Comparison of ENCODE assay signal across 25 mouse cellular contexts in genomic region chr5:23051458-23051857, GRCm38 (mm10).
DNase-seq lines count a peak whose midpoint lies in the region; ATAC-seq and TF ChIP-seq lines count a peak whose summit lies in the region.
"Had no signal": no experiment of that assay in that cellular context is flagged by ENCODE, and none has a peak within 500 bp of the region (broad histone marks: within the 10 kb centered on the region; RNA-seq: fewer than 3 reads in every experiment).

No protein-coding gene starts in this region.

- H3K4me3 ChIP-seq in heart, adult 2 months: no peak overlapping the region
- no peak overlapping the region for H3K4me3 ChIP-seq in hindbrain, embryonic 15.5 days
- H3K4me3 ChIP-seq in hindbrain, embryonic 13.5 days: no peak overlapping the region
- H3K4me3 ChIP-seq in midbrain, embryonic 14.5 days (replicated peaks; ENCODE audit: low read depth, low read length): no peak overlapping the region
- H3K4me3 ChIP-seq in midbrain, embryonic 15.5 days: no peak overlapping the region
- H3K4me3 ChIP-seq: embryonic facial prominence, embryonic 10.5 days; embryonic facial prominence, embryonic 12.5 days; forebrain, embryonic 13.5 days had no signal

- no peaks in the 10 kb centered on the region for H3K4me1 ChIP-seq in heart, adult 2 months (ENCODE audit: control insufficient read depth, insufficient read depth, low read length)
- no peaks in the 10 kb centered on the region for H3K4me1 ChIP-seq in hindbrain, embryonic 15.5 days (replicated peaks)
- H3K4me1 ChIP-seq in hindbrain, embryonic 13.5 days (replicated peaks): peaks cover 7% of the 10 kb centered on the region; the same call in 1 of the 2 replicates
- H3K4me1 ChIP-seq in midbrain, embryonic 14.5 days (ENCODE audit: control insufficient read depth, insufficient read depth, low read length): peaks cover 11% of the 10 kb centered on the region
- H3K4me1 ChIP-seq in midbrain, embryonic 15.5 days: no peaks in the 10 kb centered on the region
- H3K4me1 ChIP-seq: embryonic facial prominence, embryonic 10.5 days; embryonic facial prominence, embryonic 12.5 days; forebrain, embryonic 13.5 days had no signal

- no peaks in the 10 kb centered on the region for H3K9me3 ChIP-seq in hindbrain, embryonic 15.5 days
- no peaks in the 10 kb centered on the region for H3K9me3 ChIP-seq in hindbrain, embryonic 13.5 days
- no peaks in the 10 kb centered on the region for H3K9me3 ChIP-seq in midbrain, embryonic 14.5 days (ENCODE audit: control insufficient read depth, low read length)
- H3K9me3 ChIP-seq in midbrain, embryonic 15.5 days: no peaks in the 10 kb centered on the region
- H3K9me3 ChIP-seq: embryonic facial prominence, embryonic 10.5 days; embryonic facial prominence, embryonic 12.5 days; forebrain, embryonic 13.5 days; G1E had no signal

- no peak for TF ChIP-seq EP300 in heart, adult 2 months (IDR thresholded peaks at IDR 0.05; ENCODE audit: insufficient read depth, low read depth, low read length)

- DNase-seq in heart, adult 11 months: peak; percentile 56
- no peak for DNase-seq in heart, adult 2 months
- DNase-seq in midbrain, embryonic 14.5 days: no peak
- peak; percentile 9 for DNase-seq in retina, postnatal 1 day
- DNase-seq in retina, embryonic 14.5 days (ENCODE audit: low spot score): no peak
- DNase-seq: adrenal gland, adult 8-10 months; adrenal gland, postnatal 14 days; adrenal gland, postnatal 36 days; B cell, adult 2 months; cerebellum, adult 11-12 months; cerebellum, adult 2 months; cerebellum, adult 9-10 months; cerebellum, postnatal 10 days; cerebellum, postnatal 25 days had no signal

- WGBS in heart, adult 2 months: 74% methylated on average over 5 of the region's 5 CpGs
- WGBS in hindbrain, embryonic 15.5 days: 64% methylated on average over 5 of the region's 5 CpGs
- 73% methylated on average over 5 of the region's 5 CpGs for WGBS in hindbrain, embryonic 13.5 days
- WGBS in midbrain, embryonic 14.5 days: 61% methylated on average over 5 of the region's 5 CpGs
- WGBS in midbrain, embryonic 15.5 days: 74% methylated on average over 5 of the region's 5 CpGs

- no peaks in the 10 kb centered on the region for H3K36me3 ChIP-seq in heart, adult 2 months (ENCODE audit: control insufficient read depth, insufficient read depth, low read length)
- H3K36me3 ChIP-seq in hindbrain, embryonic 15.5 days: no peaks in the 10 kb centered on the region
- H3K36me3 ChIP-seq in hindbrain, embryonic 13.5 days: no peaks in the 10 kb centered on the region
- H3K36me3 ChIP-seq in midbrain, embryonic 14.5 days (ENCODE audit: control insufficient read depth, insufficient read depth, low read length): no peaks in the 10 kb centered on the region
- H3K36me3 ChIP-seq in midbrain, embryonic 15.5 days (replicated peaks): no peaks in the 10 kb centered on the region
- H3K36me3 ChIP-seq: embryonic facial prominence, embryonic 10.5 days; embryonic facial prominence, embryonic 12.5 days; G1E had no signal

- no peak for TF ChIP-seq POLR2A in heart, adult 2 months (IDR thresholded peaks at IDR 0.05; ENCODE audit: insufficient read depth, low read depth, low read length)

- TF ChIP-seq CTCF in heart, adult 2 months (IDR thresholded peaks at IDR 0.05): no peak

- 0 out of 2 replicates have a peak, but pooled peaks have one; percentile 66 for ATAC-seq in hindbrain, embryonic 15.5 days (ENCODE audit: low FRiP score, low read depth)
- ATAC-seq in hindbrain, embryonic 13.5 days (ENCODE audit: low FRiP score): no peak
- ATAC-seq in midbrain, embryonic 14.5 days (ENCODE audit: low FRiP score, low TSS enrichment): peak; percentile 27; the same call in 1 of the 2 replicates
- no peak for ATAC-seq in midbrain, embryonic 15.5 days (replicated peaks)
- ATAC-seq: activated CD4-positive, CD25-positive, alpha-beta regulatory T cell, adult 4 months; CD4-positive, CD25-positive, alpha-beta regulatory T cell, adult 4 months; forebrain, embryonic 13.5 days; Patski had no signal

- no peak overlapping the region for H3K4me2 ChIP-seq in hindbrain, embryonic 15.5 days
- no peak overlapping the region for H3K4me2 ChIP-seq in hindbrain, embryonic 13.5 days
- H3K4me2 ChIP-seq in midbrain, embryonic 14.5 days (ENCODE audit: low read length): no peak overlapping the region
- H3K4me2 ChIP-seq in midbrain, embryonic 15.5 days: no peak overlapping the region
- H3K4me2 ChIP-seq: embryonic facial prominence, embryonic 12.5 days; forebrain, embryonic 13.5 days had no signal

- no peak overlapping the region for H3K27ac ChIP-seq in heart, adult 2 months
- H3K27ac ChIP-seq in hindbrain, embryonic 15.5 days (replicated peaks): no peak overlapping the region
- no peak overlapping the region for H3K27ac ChIP-seq in hindbrain, embryonic 13.5 days
- H3K27ac ChIP-seq in midbrain, embryonic 14.5 days (replicated peaks; ENCODE audit: low read depth, low read length): 0 out of 2 replicates have a peak overlapping the region, but pooled peaks have one; percentile 15
- H3K27ac ChIP-seq in midbrain, embryonic 15.5 days: no peak overlapping the region
- H3K27ac ChIP-seq: embryonic facial prominence, embryonic 10.5 days; embryonic facial prominence, embryonic 12.5 days; forebrain, embryonic 13.5 days had no signal

- H3K9ac ChIP-seq in heart, adult 2 months (ENCODE audit: low read depth, low read length): no peak overlapping the region
- H3K9ac ChIP-seq in hindbrain, embryonic 15.5 days: no peak overlapping the region
- no peak overlapping the region for H3K9ac ChIP-seq in hindbrain, embryonic 13.5 days
- no peak overlapping the region for H3K9ac ChIP-seq in midbrain, embryonic 14.5 days (replicated peaks; ENCODE audit: low read length)
- no peak overlapping the region for H3K9ac ChIP-seq in midbrain, embryonic 15.5 days
- H3K9ac ChIP-seq: embryonic facial prominence, embryonic 12.5 days; forebrain, embryonic 13.5 days had no signal

- intact Hi-C loops in heart, adult 2 months (cut with DNase I): no loop called here

- H3K27me3 ChIP-seq in heart, adult 2 months (ENCODE audit: control insufficient read depth, insufficient read depth, low read length): no peaks in the 10 kb centered on the region
- no peaks in the 10 kb centered on the region for H3K27me3 ChIP-seq in hindbrain, embryonic 15.5 days
- no peaks in the 10 kb centered on the region for H3K27me3 ChIP-seq in hindbrain, embryonic 13.5 days
- no peaks in the 10 kb centered on the region for H3K27me3 ChIP-seq in midbrain, embryonic 14.5 days (ENCODE audit: control insufficient read depth, insufficient read depth, low read length)
- no peaks in the 10 kb centered on the region for H3K27me3 ChIP-seq in midbrain, embryonic 15.5 days (replicated peaks)
- H3K27me3 ChIP-seq: CH12.LX; embryonic facial prominence, embryonic 12.5 days; forebrain, embryonic 13.5 days; Patski had no signal

- no peaks in the 10 kb centered on the region for H3K79me2 ChIP-seq in heart, adult 2 months (replicated peaks; ENCODE audit: control insufficient read depth, insufficient read depth, low read length)

Comparison
In these comparisons a context has a peak if more than half of its experiments do, and no peak if none do; other contexts are left out.
1. DNase-seq: peak in heart, adult 11 months (single experiment) and retina, postnatal 1 day (single experiment); none in heart, adult 2 months (0 of 2), midbrain, embryonic 14.5 days (single experiment) and retina, embryonic 14.5 days (single experiment).
2. ATAC-seq: peak in hindbrain, embryonic 15.5 days (single experiment) and midbrain, embryonic 14.5 days (single experiment); none in hindbrain, embryonic 13.5 days (single experiment) and midbrain, embryonic 15.5 days (single experiment).